Mouse (Mus musculus) splenic B cell, adult 2 months (primary cell): ENCODE measurements around the gene Guca1a.
"Not testable (repeated sequence)": the region's sequence is repeated elsewhere in the genome, so short reads cannot be mapped to it uniquely, and the experiment has no call there.

ENCODE experiments used
- DNase-seq: peaks from one replicate; pipeline ENCODE4 v3.0.0-alpha.2; 2011; ENCODE audit warnings: low read depth, low spot score
- H3K27me3 ChIP-seq: 2 replicates; pipeline ENCODE4 v1.6.1; 2012; ENCODE audit warnings: mild to moderate bottlenecking, low read length, moderate library complexity, mixed read lengths; ENCODE audit not compliant: control insufficient read depth, poor library complexity, insufficient read depth, severe bottlenecking
- H3K36me3 ChIP-seq: 2 replicates; pipeline ENCODE4 v1.6.1; 2012; ENCODE audit warnings: mild to moderate bottlenecking, low read length, moderate library complexity, mixed read lengths; ENCODE audit not compliant: control insufficient read depth, poor library complexity, insufficient read depth, severe bottlenecking

Guca1a gene

GRCm38 (mm10) chr17:47430815-47431214 is 30.4 kb upstream of the Guca1a start:
- Histone ChIP-seq H3K36me3 (no peaks in the 10 kb centered on the region), H3K27me3 (no peaks in the 10 kb centered on the region)
- no peak for DNase-seq

- H3K36me3 ChIP-seq: no peaks in the 10 kb centered on the region
- no peaks in the 10 kb centered on the region for H3K27me3 ChIP-seq
- no peak for DNase-seq
Observed at GRCm38 (mm10) chr17:47428831-47429304, 28.5 kb upstream of the Guca1a start.

GRCm38 (mm10) chr17:47427316-47427715 is 26.9 kb upstream of the Guca1a start:
- Histone ChIP-seq H3K27me3 (no peaks in the 10 kb centered on the region), H3K36me3 (no peaks in the 10 kb centered on the region)
- DNase-seq: no peak

- Histone ChIP-seq H3K27me3 (no peaks in the 10 kb centered on the region), H3K36me3 (no peaks in the 10 kb centered on the region)
- DNase-seq: no peak
Observed at GRCm38 (mm10) chr17:47424186-47424585, 23.8 kb upstream of the Guca1a start.

GRCm38 (mm10) chr17:47422616-47423015 is 22.2 kb upstream of the Guca1a start:
- H3K36me3 ChIP-seq, DNase-seq, H3K27me3 ChIP-seq: not testable (repeated sequence)

- no peaks in the 10 kb centered on the region for H3K36me3 ChIP-seq
- H3K27me3 ChIP-seq: no peaks in the 10 kb centered on the region
- DNase-seq: no peak
Observed at GRCm38 (mm10) chr17:47421566-47421965, 21.2 kb upstream of the Guca1a start.

- DNase-seq: no peak
- H3K27me3 ChIP-seq: no peaks in the 10 kb centered on the region
Observed at GRCm38 (mm10) chr17:47420195-47420594, 19.8 kb upstream of the Guca1a start.

GRCm38 (mm10) chr17:47409897-47410861 is 9.8 kb upstream of the Guca1a start:
- not testable (repeated sequence) for H3K27me3 ChIP-seq, H3K36me3 ChIP-seq, DNase-seq

More at GRCm38 (mm10) chr17:47420195-47420594, 19.8 kb upstream of the Guca1a start:
- no peaks in the 10 kb centered on the region for H3K36me3 ChIP-seq

- no peaks in the 10 kb centered on the region for H3K36me3 ChIP-seq
- peak; percentile 65 for DNase-seq
- no peaks in the 10 kb centered on the region for H3K27me3 ChIP-seq
Observed at GRCm38 (mm10) chr17:47408558-47408898, 8.1 kb upstream of the Guca1a start.

GRCm38 (mm10) chr17:47407717-47408557 is 7.6 kb upstream of the Guca1a start:
- DNase-seq: no peak
- Histone ChIP-seq H3K36me3 (no peaks in the 10 kb centered on the region), H3K27me3 (no peaks in the 10 kb centered on the region)

- Histone ChIP-seq H3K27me3 (no peaks in the 10 kb centered on the region), H3K36me3 (no peaks in the 10 kb centered on the region)
- DNase-seq: no peak
Observed at GRCm38 (mm10) chr17:47399091-47399490, 1.3 kb downstream of the Guca1a start.

- no peaks in the 10 kb centered on the region for H3K36me3 ChIP-seq
- no peaks in the 10 kb centered on the region for H3K27me3 ChIP-seq
- peak; percentile 73 for DNase-seq
Observed at GRCm38 (mm10) chr17:47395376-47395913, 4.9 kb downstream of the Guca1a start.

- DNase-seq: peak; percentile 35
Observed at GRCm38 (mm10) chr17:47394223-47394869, 6.0 kb downstream of the Guca1a start.

GRCm38 (mm10) chr17:47386649-47387048 is 13.7 kb downstream of the Guca1a start:
- DNase-seq: peak; percentile 69
- Histone ChIP-seq H3K27me3 (no peaks in the 10 kb centered on the region), H3K36me3 (no peaks in the 10 kb centered on the region)

More at GRCm38 (mm10) chr17:47394223-47394869, 6.0 kb downstream of the Guca1a start:
- H3K36me3 ChIP-seq: no peaks in the 10 kb centered on the region
- no peaks in the 10 kb centered on the region for H3K27me3 ChIP-seq
